In genomic region chr4:154958171-154958570, GRCm38 (mm10) we compare ENCODE assay signal across 8 mouse cellular contexts. TPM values are rescaled to one million over a fixed set of nuclear protein-coding genes. Genes with fewer than 3 reads are reported as not detected.
DNase-seq lines count a peak whose midpoint lies in the region; ATAC-seq lines count a peak whose summit lies in the region.

No protein-coding gene starts in this region.

- peak overlapping the region; percentile 8; the same call in 1 of the 2 replicates for H3K4me3 ChIP-seq in heart, embryonic 16.5 days (ENCODE audit: low read length)
- no peak overlapping the region for H3K4me3 ChIP-seq in intestine, embryonic 16.5 days (ENCODE audit: low read length)
- H3K4me3 ChIP-seq in midbrain, embryonic 12.5 days: peak overlapping the region; percentile 28

- 3% methylated on average over 15 of the region's 15 CpGs for WGBS in heart, embryonic 16.5 days
- 4% methylated on average over 15 of the region's 15 CpGs for WGBS in intestine, embryonic 16.5 days
- under 1% methylated on average over 15 of the region's 15 CpGs for WGBS in midbrain, embryonic 12.5 days

- H3K27me3 ChIP-seq in heart, embryonic 16.5 days (ENCODE audit: control insufficient read depth, insufficient read depth, low read length): peaks cover 83% of the 10 kb centered on the region
- peaks cover 75% of the 10 kb centered on the region for H3K27me3 ChIP-seq in intestine, embryonic 16.5 days (replicated peaks; ENCODE audit: control insufficient read depth, insufficient read depth, low read length)
- peaks cover 62% of the 10 kb centered on the region for H3K27me3 ChIP-seq in midbrain, embryonic 12.5 days

- no peak overlapping the region for H3K27ac ChIP-seq in heart, embryonic 16.5 days (ENCODE audit: low read length)
- H3K27ac ChIP-seq in intestine, embryonic 16.5 days (ENCODE audit: low read length): no peak overlapping the region
- H3K27ac ChIP-seq in midbrain, embryonic 12.5 days (replicated peaks): peak overlapping the region; percentile 99

- H3K36me3 ChIP-seq in heart, embryonic 16.5 days (ENCODE audit: control insufficient read depth, insufficient read depth): no peaks in the 10 kb centered on the region
- no peaks in the 10 kb centered on the region for H3K36me3 ChIP-seq in intestine, embryonic 16.5 days (ENCODE audit: control insufficient read depth, insufficient read depth, low read length)
- peaks cover 9% of the 10 kb centered on the region; the same call in 1 of the 2 replicates for H3K36me3 ChIP-seq in midbrain, embryonic 12.5 days

- H3K9me3 ChIP-seq in heart, embryonic 16.5 days (replicated peaks; ENCODE audit: control insufficient read depth, low read length): no peaks in the 10 kb centered on the region
- no peaks in the 10 kb centered on the region for H3K9me3 ChIP-seq in intestine, embryonic 16.5 days (ENCODE audit: control insufficient read depth, low read length)
- H3K9me3 ChIP-seq in midbrain, embryonic 12.5 days: no peaks in the 10 kb centered on the region

- no peak overlapping the region for H3K9ac ChIP-seq in heart, embryonic 16.5 days (ENCODE audit: low read length)
- no peak overlapping the region for H3K9ac ChIP-seq in intestine, embryonic 16.5 days (ENCODE audit: low read depth, low read length)
- H3K9ac ChIP-seq in midbrain, embryonic 12.5 days (replicated peaks): no peak overlapping the region; the same call in 1 of the 2 replicates

- no peak for DNase-seq in heart, postnatal 36 days
- DNase-seq in Muller cell, postnatal 12 days (ENCODE audit: inconsistent ontology term): peak; percentile 81
- peak; percentile 72 for DNase-seq in embryo, embryonic 11.5 days (ENCODE audit: low read depth, low spot score)
- no peak for DNase-seq in adrenal gland, postnatal 25 days

- ATAC-seq in heart, embryonic 16.5 days (replicated peaks; ENCODE audit: extremely low read depth, insufficient read depth, low FRiP score): no peak
- ATAC-seq in intestine, embryonic 16.5 days: no peak
- ATAC-seq in midbrain, embryonic 12.5 days (ENCODE audit: low FRiP score, low read depth): peak; percentile 71
- no peak for ATAC-seq in granulocyte monocyte progenitor cell, adult 5-6 weeks (replicated peaks; ENCODE audit: poor library complexity, severe bottlenecking)

- peak overlapping the region; percentile 33 for H3K4me2 ChIP-seq in heart, embryonic 16.5 days (ENCODE audit: low read depth, low read length)
- H3K4me2 ChIP-seq in intestine, embryonic 16.5 days (ENCODE audit: low read depth, low read length): peak overlapping the region; percentile 22
- peak overlapping the region; percentile 66 for H3K4me2 ChIP-seq in midbrain, embryonic 12.5 days (replicated peaks)

- intact Hi-C loops in heart, postnatal 36 days (cut with DNase I): no loop called here

- peaks cover 23% of the 10 kb centered on the region for H3K4me1 ChIP-seq in heart, embryonic 16.5 days (ENCODE audit: control insufficient read depth, insufficient read depth, low read length)
- peaks cover 33% of the 10 kb centered on the region for H3K4me1 ChIP-seq in intestine, embryonic 16.5 days (ENCODE audit: control insufficient read depth, insufficient read depth, low read length)
- H3K4me1 ChIP-seq in midbrain, embryonic 12.5 days: peaks cover 79% of the 10 kb centered on the region

RNA-seq across cellular contexts. Expression of gene Hes5, which starts 2.6 kb away (rescaled TPM):
- 0.29 and 0.34 TPM in 2 replicates for polyA plus RNA-seq in heart, embryonic 16.5 days (2015; fragmentation: Nextera tagmentation; extraction: Ambion mirVana)
- total RNA-seq in heart, postnatal 36 days (2021): not detected
- 1.3 and 1.4 TPM in 2 replicates for polyA plus RNA-seq in intestine, embryonic 16.5 days (2015; fragmentation: Nextera tagmentation; extraction: Ambion mirVana)
- polyA plus RNA-seq in midbrain, embryonic 12.5 days (2016; fragmentation: Nextera tagmentation; extraction: Ambion mirVana): 800 and 870 TPM in 2 replicates
- total RNA-seq in granulocyte monocyte progenitor cell, adult 5-6 weeks (2014; fragmentation: Nextera tagmentation): 0.85 TPM in 1 of 2 replicates, not detected in the other
- 0.52 TPM in 1 of 2 replicates, not detected in the other for total RNA-seq in granulocyte monocyte progenitor cell, adult 5-6 weeks (2017)
- not detected in 2 replicates for total RNA-seq in adrenal gland, postnatal 25 days (2021)

RNA-seq across cellular contexts. Expression of gene Pank4, which starts 5.8 kb away (rescaled TPM):
- polyA plus RNA-seq in heart, embryonic 16.5 days (2015; fragmentation: Nextera tagmentation; extraction: Ambion mirVana): 44.2 and 47.2 TPM in 2 replicates
- total RNA-seq in heart, postnatal 36 days (2021): 10 to 100 TPM; 40.9 to 42.8 TPM
- 32.4 and 34.2 TPM in 2 replicates for polyA plus RNA-seq in intestine, embryonic 16.5 days (2015; fragmentation: Nextera tagmentation; extraction: Ambion mirVana)
- polyA plus RNA-seq in midbrain, embryonic 12.5 days (2016; fragmentation: Nextera tagmentation; extraction: Ambion mirVana): 48.5 and 50.2 TPM in 2 replicates
- total RNA-seq in granulocyte monocyte progenitor cell, adult 5-6 weeks (2014; fragmentation: Nextera tagmentation): 36.3 and 45.1 TPM in 2 replicates
- 17.3 and 20.8 TPM in 2 replicates for total RNA-seq in granulocyte monocyte progenitor cell, adult 5-6 weeks (2017)
- 33.6 and 33.8 TPM in 2 replicates for total RNA-seq in adrenal gland, postnatal 25 days (2021)

RNA-seq across cellular contexts. Expression of gene Tnfrsf14, which starts 29.8 kb away (rescaled TPM):
- 1.3 and 1.8 TPM in 2 replicates for polyA plus RNA-seq in heart, embryonic 16.5 days (2015; fragmentation: Nextera tagmentation; extraction: Ambion mirVana)
- 1 to 10 TPM; 5.1 to 6.0 TPM for total RNA-seq in heart, postnatal 36 days (2021)
- polyA plus RNA-seq in intestine, embryonic 16.5 days (2015; fragmentation: Nextera tagmentation; extraction: Ambion mirVana): 2.3 and 3.5 TPM in 2 replicates
- polyA plus RNA-seq in midbrain, embryonic 12.5 days (2016; fragmentation: Nextera tagmentation; extraction: Ambion mirVana): 0.78 and 1.0 TPM in 2 replicates
- 85.4 and 110 TPM in 2 replicates for total RNA-seq in granulocyte monocyte progenitor cell, adult 5-6 weeks (2014; fragmentation: Nextera tagmentation)
- 33.2 and 38.4 TPM in 2 replicates for total RNA-seq in granulocyte monocyte progenitor cell, adult 5-6 weeks (2017)
- 2.1 and 5.9 TPM in 2 replicates for total RNA-seq in adrenal gland, postnatal 25 days (2021)

RNA-seq across cellular contexts. Expression of gene Fam213b, which starts 59.2 kb away (rescaled TPM):
- 58.9 and 62.9 TPM in 2 replicates for polyA plus RNA-seq in heart, embryonic 16.5 days (2015; fragmentation: Nextera tagmentation; extraction: Ambion mirVana)
- total RNA-seq in heart, postnatal 36 days (2021): 10 to 100 TPM; 80.9 to 83.5 TPM
- polyA plus RNA-seq in intestine, embryonic 16.5 days (2015; fragmentation: Nextera tagmentation; extraction: Ambion mirVana): 39.7 and 42.8 TPM in 2 replicates
- 33.2 and 36.0 TPM in 2 replicates for polyA plus RNA-seq in midbrain, embryonic 12.5 days (2016; fragmentation: Nextera tagmentation; extraction: Ambion mirVana)
- total RNA-seq in granulocyte monocyte progenitor cell, adult 5-6 weeks (2014; fragmentation: Nextera tagmentation): 6.9 and 8.5 TPM in 2 replicates
- 2.9 and 6.7 TPM in 2 replicates for total RNA-seq in granulocyte monocyte progenitor cell, adult 5-6 weeks (2017)
- total RNA-seq in adrenal gland, postnatal 25 days (2021): 126 and 172 TPM in 2 replicates

Comparison
In these comparisons a context has a peak if more than half of its experiments do, and no peak if none do; other contexts are left out.
1. DNase-seq: peak in Muller cell, postnatal 12 days (single experiment) and embryo, embryonic 11.5 days (single experiment); none in heart, postnatal 36 days (0 of 2) and adrenal gland, postnatal 25 days (single experiment).
2. Peak in every context shown above with its lines, with median percentiles within 50 percentile points of each other: H3K4me2 ChIP-seq.